Mouse (Mus musculus): ENCODE data around the gene Myo15b.

Gene Myo15b

GRCm38 (mm10) chr11:115863895-115864294, 5.7 kb downstream of the Myo15b start:
- in situ Hi-C loops (cut with MboI; ENCODE audit: low sequenced_read_pairs) = no loop called here

GRCm38 (mm10) chr11:115869393-115869792, 11.2 kb downstream of the Myo15b start:
- in situ Hi-C loops (cut with MboI; ENCODE audit: low sequenced_read_pairs) = no loop called here

GRCm38 (mm10) chr11:115872437-115872836, 14.2 kb downstream of the Myo15b start:
- in situ Hi-C loops (cut with MboI; ENCODE audit: low sequenced_read_pairs) = no loop called here

GRCm38 (mm10) chr11:115875935-115876334, 17.7 kb downstream of the Myo15b start:
- in situ Hi-C loops (cut with MboI; ENCODE audit: low sequenced_read_pairs) = no loop called here

- in situ Hi-C loops (cut with MboI; ENCODE audit: low sequenced_read_pairs) = no loop called here
Observed at GRCm38 (mm10) chr11:115876438-115876837, 18.2 kb downstream of the Myo15b start.

- in situ Hi-C loops (cut with MboI; ENCODE audit: low sequenced_read_pairs) = no loop called here
Observed at GRCm38 (mm10) chr11:115877174-115877755, 19.1 kb downstream of the Myo15b start.

- in situ Hi-C loops (cut with MboI; ENCODE audit: low sequenced_read_pairs) = no loop called here
Observed at GRCm38 (mm10) chr11:115878071-115878470, 19.9 kb downstream of the Myo15b start.

GRCm38 (mm10) chr11:115881002-115881401, 22.8 kb downstream of the Myo15b start:
- in situ Hi-C loops (cut with MboI; ENCODE audit: low sequenced_read_pairs) = no loop called here

GRCm38 (mm10) chr11:115883251-115883650, 25.0 kb downstream of the Myo15b start:
- in situ Hi-C loops (cut with MboI; ENCODE audit: low sequenced_read_pairs) = no loop called here

- in situ Hi-C loops (cut with MboI; ENCODE audit: low sequenced_read_pairs) = no loop called here
Observed at GRCm38 (mm10) chr11:115884361-115884760, 26.2 kb downstream of the Myo15b start.

GRCm38 (mm10) chr11:115885281-115885680, 27.1 kb downstream of the Myo15b start:
- in situ Hi-C loops (cut with MboI; ENCODE audit: low sequenced_read_pairs) = no loop called here

GRCm38 (mm10) chr11:115886446-115886845, 28.2 kb downstream of the Myo15b start:
- in situ Hi-C loops (cut with MboI; ENCODE audit: low sequenced_read_pairs) = no loop called here

- in situ Hi-C loops (cut with MboI; ENCODE audit: low sequenced_read_pairs) = no loop called here
Observed at GRCm38 (mm10) chr11:115888020-115888419, 29.8 kb downstream of the Myo15b start.

- in situ Hi-C loops (cut with MboI; ENCODE audit: low sequenced_read_pairs) = no loop called here
Observed at GRCm38 (mm10) chr11:115889159-115889558, 31.0 kb downstream of the Myo15b start.

- in situ Hi-C loops (cut with MboI; ENCODE audit: low sequenced_read_pairs) = no loop called here
Observed at GRCm38 (mm10) chr11:115892213-115892612, 34.0 kb downstream of the Myo15b start.

- in situ Hi-C loops (cut with MboI; ENCODE audit: low sequenced_read_pairs) = no loop called here
Observed at GRCm38 (mm10) chr11:115893071-115893470, 34.9 kb downstream of the Myo15b start.

- in situ Hi-C loops (cut with MboI; ENCODE audit: low sequenced_read_pairs) = no loop called here
Observed at GRCm38 (mm10) chr11:115894755-115895520, 36.7 kb downstream of the Myo15b start.

- in situ Hi-C loops (cut with MboI; ENCODE audit: low sequenced_read_pairs) = no loop called here
Observed at GRCm38 (mm10) chr11:115898446-115898845, 40.2 kb downstream of the Myo15b start.

GRCm38 (mm10) chr11:115898886-115899285, 40.7 kb downstream of the Myo15b start:
- in situ Hi-C loops (cut with MboI; ENCODE audit: low sequenced_read_pairs) = no loop called here

- in situ Hi-C loops (cut with MboI; ENCODE audit: low sequenced_read_pairs) = no loop called here
Observed at GRCm38 (mm10) chr11:115899486-115900266, 41.5 kb downstream of the Myo15b start, which contains the start of gene Smim5. Smim5 (plus strand) TSS chr11:115899966.

GRCm38 (mm10) chr11:115900561-115901337, 42.5 kb downstream of the Myo15b start:
- in situ Hi-C loops (cut with MboI; ENCODE audit: low sequenced_read_pairs) = no loop called here

Measured in CH12F3 (cell line).